Mouse (Mus musculus) adrenal gland (tissue): Measurements from ENCODE around the gene Zfp335.
"Not testable (repeated sequence)": the region's sequence is repeated elsewhere in the genome, so short reads cannot be mapped to it uniquely, and the experiment has no call there.

Experiments used
- intact Hi-C: fragments of 180-260 bp; cut with DNase I; formaldehyde crosslinking; loops from one replicate; pipeline ENCODE4 v1.15.1; 2025

Gene Zfp335

GRCm38 (mm10) chr2:164898008-164898407 lies 13.5 kb downstream of the Zfp335 start:
- intact Hi-C loops = loop anchor here (5.0 kb wide), 1 partner anchor 66 kb away; the partner anchor contains the start of genes Ctsa and Neurl2

GRCm38 (mm10) chr2:164895885-164896284 lies 15.7 kb downstream of the Zfp335 start:
- intact Hi-C loops = loop anchor here (5.0 kb wide), 1 partner anchor 64 kb away; the partner anchor contains the start of genes Ctsa and Neurl2

GRCm38 (mm10) chr2:164894644-164895043 lies 16.9 kb downstream of the Zfp335 start:
- intact Hi-C loops = loop anchor here (5.0 kb wide), 1 partner anchor 62 kb away; the partner anchor contains the start of genes Ctsa and Neurl2

GRCm38 (mm10) chr2:164894048-164894447 lies 17.5 kb downstream of the Zfp335 start:
- intact Hi-C loops = no loop called here

- intact Hi-C loops = no loop called here
These were observed 18.8 kb downstream of the Zfp335 start for GRCm38 (mm10) chr2:164892696-164893216.

- intact Hi-C loops = no loop called here
These were observed 19.5 kb downstream of the Zfp335 start for GRCm38 (mm10) chr2:164891908-164892695.

GRCm38 (mm10) chr2:164891056-164891834 lies 20.3 kb downstream of the Zfp335 start:
- intact Hi-C loops = no loop called here

GRCm38 (mm10) chr2:164890411-164891049 lies 21.0 kb downstream of the Zfp335 start:
- intact Hi-C loops = no loop called here

- intact Hi-C loops = no loop called here
These were observed 21.6 kb downstream of the Zfp335 start for GRCm38 (mm10) chr2:164889960-164890359.

GRCm38 (mm10) chr2:164888996-164889395 lies 22.6 kb downstream of the Zfp335 start:
- intact Hi-C loops = no loop called here

- intact Hi-C loops = no loop called here
These were observed 24.9 kb downstream of the Zfp335 start for GRCm38 (mm10) chr2:164886617-164887016.

- intact Hi-C loops = no loop called here
These were observed 25.8 kb downstream of the Zfp335 start for GRCm38 (mm10) chr2:164885788-164886187.

GRCm38 (mm10) chr2:164882619-164883018 lies 28.9 kb downstream of the Zfp335 start:
- intact Hi-C loops = no loop called here

- intact Hi-C loops = no loop called here
These were observed 31.8 kb downstream of the Zfp335 start for GRCm38 (mm10) chr2:164879568-164880277.

GRCm38 (mm10) chr2:164879228-164879567 lies 32.4 kb downstream of the Zfp335 start, which contains the start of gene Pcif1:
Gene Pcif1, plus strand, starts transcription at chr2:164879304.
- intact Hi-C loops = no loop called here

GRCm38 (mm10) chr2:164878509-164879227 lies 32.9 kb downstream of the Zfp335 start:
- intact Hi-C loops = no loop called here

GRCm38 (mm10) chr2:164877376-164878215 lies 34.0 kb downstream of the Zfp335 start:
- intact Hi-C loops = not testable (repeated sequence)

- intact Hi-C loops = not testable (repeated sequence)
These were observed 35.9 kb downstream of the Zfp335 start for GRCm38 (mm10) chr2:164875648-164876047.

- intact Hi-C loops = loop anchor here (5.0 kb wide), 1 partner anchor 42 kb away; the partner anchor contains the start of genes Ctsa and Neurl2
These were observed 37.3 kb downstream of the Zfp335 start for GRCm38 (mm10) chr2:164874239-164874769.
